Mouse (Mus musculus): Measurements from ENCODE around the gene Zfp988.
"Not testable (repeated sequence)": the region's sequence is repeated elsewhere in the genome, so short reads cannot be mapped to it uniquely, and the experiment has no call there.

- not testable (repeated sequence) for TF ChIP-seq CTCF (IDR thresholded peaks at IDR 0.05; ENCODE audit: borderline replicate concordance, control insufficient read depth, extremely low read depth, insufficient read depth, low read length, poor library complexity); POLR2A (IDR thresholded peaks at IDR 0.05; ENCODE audit: control insufficient read depth, extremely low read depth, insufficient read depth, low read length, poor library complexity)
These were observed 56.4 kb downstream of the Zfp988 start for GRCm38 (mm10) chr4:147361872-147362271.
